Mouse (Mus musculus) liver, embryonic 15.5 days (tissue): Measurements from ENCODE around the gene Lilrb4a. TPM values are rescaled to one million over a fixed set of nuclear protein-coding genes. Genes with fewer than 3 reads are reported as not detected.
A peak's percentile ranks its signal among the peaks of the same experiment; 100 is the strongest.
"Not testable (repeated sequence)": the region's sequence is repeated elsewhere in the genome, so short reads cannot be mapped to it uniquely, and the experiment has no call there.

Source experiments
- ATAC-seq: fragments of 200-750 bp; cut with Nextera tagmentation; 2 replicates; pipeline ENCODE4 v1.8.0; 2017; ENCODE audit warnings: moderate number of reproducible peaks, mild to moderate bottlenecking, moderate library complexity; ENCODE audit not compliant: insufficient read depth
- H3K27ac ChIP-seq: fragments of 300-500 bp; sonication (generic); replicated peaks from 2 replicates; pipeline ENCODE4 v1.5.1; 2015; ENCODE audit warnings: mild to moderate bottlenecking, inconsistent platforms
- H3K27me3 ChIP-seq: fragments of 300-500 bp; sonication (generic); 2 replicates; pipeline ENCODE4 v1.6.1; 2015; ENCODE audit warnings: mild to moderate bottlenecking, inconsistent platforms
- H3K36me3 ChIP-seq: fragments of 300-500 bp; sonication (generic); replicated peaks from 2 replicates; pipeline ENCODE4 v1.6.1; 2015; ENCODE audit warnings: moderate library complexity, mild to moderate bottlenecking, inconsistent platforms
- H3K4me1 ChIP-seq: fragments of 300-500 bp; sonication (generic); replicated peaks from 2 replicates; pipeline ENCODE4 v1.6.1; 2015; ENCODE audit warnings: inconsistent platforms
- H3K4me2 ChIP-seq: fragments of 300-500 bp; sonication (generic); 2 replicates; pipeline ENCODE4 v1.6.1; 2015; ENCODE audit warnings: moderate library complexity, mild to moderate bottlenecking, inconsistent platforms
- H3K4me3 ChIP-seq: fragments of 300-500 bp; sonication (generic); replicated peaks from 2 replicates; pipeline ENCODE4 v1.5.1; 2015; ENCODE audit warnings: mild to moderate bottlenecking, inconsistent platforms
- H3K9ac ChIP-seq: fragments of 300-500 bp; sonication (generic); 2 replicates; pipeline ENCODE4 v1.6.1; 2015; ENCODE audit warnings: moderate library complexity, mild to moderate bottlenecking, inconsistent platforms
- H3K9me3 ChIP-seq: fragments of 300-500 bp; sonication (generic); replicated peaks from 2 replicates; pipeline ENCODE4 v1.6.1; 2016; ENCODE audit warnings: inconsistent platforms
- WGBS: fragments of 180-500 bp; shearing (Covaris S2); methylation state at CpG from one replicate; pipeline ENCODE4 v1.1.7; 2015; ENCODE audit warnings: mixed read lengths; ENCODE audit not compliant: insufficient replicate concordance; 5-methylcytosine and 5-hydroxymethylcytosine counted together
- polyA plus RNA-seq: library from polyadenylated mRNA; unstranded; fragments of >200 nt; fragmentation: Nextera tagmentation; extraction: Ambion mirVana; gene quantifications from 2 replicates; pipeline ENCODE4 v1.2.1, GENCODE M21; 2015

The Lilrb4a gene
- polyA plus RNA-seq, result 4.6 and 4.8 TPM in 2 replicates

GRCm38 (mm10) chr10:51490691-51491090 is at the start of gene Lilrb4a:
Gene Lilrb4a (plus strand): TSS chr10:51490956.
- ATAC-seq, H3K4me3 ChIP-seq, H3K4me2 ChIP-seq, H3K9me3 ChIP-seq, H3K9ac ChIP-seq, H3K27me3 ChIP-seq, H3K36me3 ChIP-seq, H3K27ac ChIP-seq, H3K4me1 ChIP-seq: not testable (repeated sequence)
- no CpG with 5 or more reads among the region's 2 CpGs for WGBS

GRCm38 (mm10) chr10:51451610-51452009 is 39.1 kb upstream of the Lilrb4a start:
- 55% methylated on average over 4 of the region's 4 CpGs for WGBS
- H3K4me3 ChIP-seq, result no peak overlapping the region
- H3K27me3 ChIP-seq, result no peaks in the 10 kb centered on the region
- no peaks in the 10 kb centered on the region for H3K4me1 ChIP-seq
- no peak overlapping the region for H3K9ac ChIP-seq
- H3K27ac ChIP-seq, result no peak overlapping the region
- ATAC-seq, result no peak
- no peaks in the 10 kb centered on the region for H3K36me3 ChIP-seq
- no peaks in the 10 kb centered on the region for H3K9me3 ChIP-seq
- no peak overlapping the region for H3K4me2 ChIP-seq

- H3K9me3 ChIP-seq, result no peaks in the 10 kb centered on the region
These were observed 37.0 kb upstream of the Lilrb4a start for GRCm38 (mm10) chr10:51453616-51454298.

GRCm38 (mm10) chr10:51454365-51454764 is 36.4 kb upstream of the Lilrb4a start:
- ATAC-seq, result no peak
- no peak overlapping the region for H3K9ac ChIP-seq
- WGBS, result 8% methylated on average over 1 of the region's 1 CpGs

More at GRCm38 (mm10) chr10:51453616-51454298, 37.0 kb upstream of the Lilrb4a start:
- Histone ChIP-seq H3K36me3 (no peaks in the 10 kb centered on the region), H3K27ac (0 out of 2 replicates have a peak overlapping the region, but pooled peaks have one; percentile 33), H3K27me3 (no peaks in the 10 kb centered on the region), H3K4me1 (no peaks in the 10 kb centered on the region), H3K4me3 (no peak overlapping the region), H3K4me2 (no peak overlapping the region), H3K9ac (no peak overlapping the region)
- WGBS, result 19% methylated on average over 1 of the region's 1 CpGs
- peak; percentile 61; the same call in 1 of the 2 replicates for ATAC-seq

GRCm38 (mm10) chr10:51455762-51456161 is 35.0 kb upstream of the Lilrb4a start:
- Histone ChIP-seq H3K36me3 (no peaks in the 10 kb centered on the region), H3K4me1 (no peaks in the 10 kb centered on the region), H3K4me2 (no peak overlapping the region), H3K9me3 (no peaks in the 10 kb centered on the region), H3K27me3 (no peaks in the 10 kb centered on the region), H3K27ac (peak overlapping the region; percentile 22; the same call in 1 of the 2 replicates), H3K4me3 (no peak overlapping the region), H3K9ac (no peak overlapping the region)
- no peak for ATAC-seq
- WGBS, result 11% methylated on average over 1 of the region's 1 CpGs

More at GRCm38 (mm10) chr10:51454365-51454764, 36.4 kb upstream of the Lilrb4a start:
- Histone ChIP-seq H3K4me3 (no peak overlapping the region), H3K36me3 (no peaks in the 10 kb centered on the region), H3K4me2 (no peak overlapping the region), H3K9me3 (no peaks in the 10 kb centered on the region), H3K27ac (no peak overlapping the region), H3K27me3 (no peaks in the 10 kb centered on the region), H3K4me1 (no peaks in the 10 kb centered on the region)

GRCm38 (mm10) chr10:51456369-51456768 is 34.4 kb upstream of the Lilrb4a start:
- Histone ChIP-seq H3K9ac (no peak overlapping the region), H3K4me2 (no peak overlapping the region), H3K4me1 (no peaks in the 10 kb centered on the region), H3K36me3 (no peaks in the 10 kb centered on the region), H3K27ac (peak overlapping the region; percentile 22; the same call in 1 of the 2 replicates), H3K27me3 (no peaks in the 10 kb centered on the region), H3K9me3 (no peaks in the 10 kb centered on the region), H3K4me3 (no peak overlapping the region)
- 21% methylated on average over 4 of the region's 4 CpGs for WGBS
- no peak for ATAC-seq

GRCm38 (mm10) chr10:51463800-51464199 is 27.0 kb upstream of the Lilrb4a start:
- H3K27ac ChIP-seq, H3K36me3 ChIP-seq, ATAC-seq, H3K4me1 ChIP-seq, H3K4me3 ChIP-seq, H3K9me3 ChIP-seq, H3K9ac ChIP-seq, H3K27me3 ChIP-seq, H3K4me2 ChIP-seq: not testable (repeated sequence)
- 63% methylated on average over 4 of the region's 4 CpGs for WGBS

- not testable (repeated sequence) for H3K27ac ChIP-seq, H3K27me3 ChIP-seq, H3K9ac ChIP-seq, ATAC-seq, H3K4me3 ChIP-seq, H3K4me1 ChIP-seq, H3K36me3 ChIP-seq, H3K9me3 ChIP-seq, H3K4me2 ChIP-seq
- 27% methylated on average over 1 of the region's 3 CpGs for WGBS
These were observed 10.4 kb upstream of the Lilrb4a start, which contains the start of the genes Gm49339 and Lilr4b for GRCm38 (mm10) chr10:51480397-51480796. Gene Gm49339 (plus strand): TSS chr10:51480612. Gene Lilr4b (plus strand): TSS chr10:51480632.

GRCm38 (mm10) chr10:51520021-51520420 is 29.3 kb downstream of the Lilrb4a start:
- H3K27me3 ChIP-seq, result no peaks in the 10 kb centered on the region
- no peak overlapping the region for H3K27ac ChIP-seq
- no peak overlapping the region for H3K4me2 ChIP-seq
- no peaks in the 10 kb centered on the region for H3K36me3 ChIP-seq
- no peak overlapping the region for H3K4me3 ChIP-seq
- ATAC-seq, result no peak
- H3K9ac ChIP-seq, result no peak overlapping the region
- no peaks in the 10 kb centered on the region for H3K9me3 ChIP-seq
- H3K4me1 ChIP-seq, result no peaks in the 10 kb centered on the region

- no peaks in the 10 kb centered on the region for H3K27me3 ChIP-seq
- no peak overlapping the region for H3K4me2 ChIP-seq
- H3K4me3 ChIP-seq, result no peak overlapping the region
- H3K9me3 ChIP-seq, result no peaks in the 10 kb centered on the region
- H3K4me1 ChIP-seq, result no peaks in the 10 kb centered on the region
- no peak overlapping the region for H3K9ac ChIP-seq
- no peak for ATAC-seq
- H3K36me3 ChIP-seq, result no peaks in the 10 kb centered on the region
- no peak overlapping the region for H3K27ac ChIP-seq
These were observed 30.7 kb downstream of the Lilrb4a start for GRCm38 (mm10) chr10:51521453-51521852.

GRCm38 (mm10) chr10:51526090-51526489 is 35.3 kb downstream of the Lilrb4a start:
- Histone ChIP-seq H3K9ac (no peak overlapping the region), H3K36me3 (no peaks in the 10 kb centered on the region), H3K27me3 (no peaks in the 10 kb centered on the region), H3K27ac (no peak overlapping the region), H3K9me3 (no peaks in the 10 kb centered on the region), H3K4me2 (no peak overlapping the region), H3K4me3 (no peak overlapping the region), H3K4me1 (peaks cover 4% of the 10 kb centered on the region)
- ATAC-seq, result peak; percentile 28; the same call in 1 of the 2 replicates
- WGBS, result 41% methylated on average over 7 of the region's 7 CpGs

- WGBS, result 69% methylated on average over 4 of the region's 4 CpGs
- H3K27me3 ChIP-seq, result no peaks in the 10 kb centered on the region
- no peak for ATAC-seq
- peak overlapping the region; percentile 22; the same call in 1 of the 2 replicates for H3K4me3 ChIP-seq
- H3K4me2 ChIP-seq, result no peak overlapping the region
- no peak overlapping the region for H3K9ac ChIP-seq
- H3K9me3 ChIP-seq, result no peaks in the 10 kb centered on the region
- H3K36me3 ChIP-seq, result no peaks in the 10 kb centered on the region
- H3K4me1 ChIP-seq, result peaks cover 4% of the 10 kb centered on the region
- no peak overlapping the region for H3K27ac ChIP-seq
These were observed 35.9 kb downstream of the Lilrb4a start for GRCm38 (mm10) chr10:51526633-51527032.
